Mouse (Mus musculus) spleen, adult 18-20 months (tissue): ENCODE measurements around the gene Tmc8.
"Not testable (repeated sequence)": the region's sequence is repeated elsewhere in the genome, so short reads cannot be mapped to it uniquely, and the experiment has no call there.

ENCODE experiments used
- DNase-seq, 2 experiments: peaks; one replicate each; pipeline ENCODE4 v3.0.0; 2022; ENCODE audit warnings: mixed read lengths in 2 of 2

Gene Tmc8

GRCm38 (mm10) chr11:117826164-117826563 lies 44.3 kb downstream of the Tmc8 start:
- DNase-seq = no peak

GRCm38 (mm10) chr11:117826916-117827315 lies 45.0 kb downstream of the Tmc8 start:
- DNase-seq = no peak

- no peak for DNase-seq
Observed at GRCm38 (mm10) chr11:117827386-117827785, 45.5 kb downstream of the Tmc8 start.

- DNase-seq = peak; percentile 62 to 71
Observed at GRCm38 (mm10) chr11:117828149-117828887, 46.4 kb downstream of the Tmc8 start.

- DNase-seq = no peak
Observed at GRCm38 (mm10) chr11:117828888-117829604, 47.2 kb downstream of the Tmc8 start.

GRCm38 (mm10) chr11:117829671-117830215 lies 47.9 kb downstream of the Tmc8 start:
- DNase-seq = no peak

- no peak for DNase-seq
Observed at GRCm38 (mm10) chr11:117830401-117830800, 48.5 kb downstream of the Tmc8 start.

- DNase-seq = peak; percentile 84 to 94
Observed at GRCm38 (mm10) chr11:117832086-117832969, 50.5 kb downstream of the Tmc8 start.

- not testable (repeated sequence) for DNase-seq
Observed at GRCm38 (mm10) chr11:117833509-117833908, 51.6 kb downstream of the Tmc8 start.

GRCm38 (mm10) chr11:117834086-117834485 lies 52.2 kb downstream of the Tmc8 start:
- DNase-seq = no peak

- DNase-seq = no peak
Observed at GRCm38 (mm10) chr11:117836306-117836705, 54.4 kb downstream of the Tmc8 start.

GRCm38 (mm10) chr11:117838572-117838971 lies 56.7 kb downstream of the Tmc8 start:
- no peak for DNase-seq

GRCm38 (mm10) chr11:117839021-117839420 lies 57.1 kb downstream of the Tmc8 start:
- no peak for DNase-seq

- DNase-seq = no peak
Observed at GRCm38 (mm10) chr11:117840910-117841309, 59.0 kb downstream of the Tmc8 start.
